Mouse (Mus musculus) adrenal gland, postnatal 25 days (tissue): ENCODE results near the gene Casp2. TPM values are rescaled to one million over a fixed set of nuclear protein-coding genes. Genes with fewer than 3 reads are reported as not detected.

Experiments
- total RNA-seq: library from RNA; stranded (reverse); gene quantifications from 2 replicates; pipeline ENCODE4 v1.2.3, GENCODE M21; 2021

Casp2 gene
- total RNA-seq, 1 experiment from 2014 or later: 36.5 TPM

Other genes starting within 250 kb of the Casp2 start
- gene Sva, start 226.6 kb upstream of the Casp2 start, total RNA-seq: not detected in 2 replicates
- not detected in 2 replicates for gene Tas2r139, start 124.0 kb upstream of the Casp2 start, total RNA-seq
- not detected in 2 replicates for gene Tas2r144, start 49.7 kb upstream of the Casp2 start, total RNA-seq
- gene Gstk1, start 19.1 kb upstream of the Casp2 start, total RNA-seq: 263 and 300 TPM in 2 replicates
- gene Tmem139, start 3.0 kb upstream of the Casp2 start, total RNA-seq: 3.9 TPM in 2 replicates
- gene Clcn1, start 21.7 kb downstream of the Casp2 start, total RNA-seq: 0.21 TPM in 1 of 2 replicates, not detected in the other
- 0.24 TPM in 1 of 2 replicates, not detected in the other for gene Fam131b, start 59.7 kb downstream of the Casp2 start, total RNA-seq
- 105 and 140 TPM in 2 replicates for gene Zyx, start 84.6 kb downstream of the Casp2 start, total RNA-seq
- 0.48 and 0.55 TPM in 2 replicates for gene Epha1, start 108.3 kb downstream of the Casp2 start, total RNA-seq
- gene Tas2r143, start 135.3 kb downstream of the Casp2 start, total RNA-seq: 7.4 and 11.8 TPM in 2 replicates
- gene Tas2r135, start 140.4 kb downstream of the Casp2 start, total RNA-seq: 7.3 and 9.4 TPM in 2 replicates
- gene Tas2r126, start 169.6 kb downstream of the Casp2 start, total RNA-seq: 4.2 and 5.6 TPM in 2 replicates
- not detected in 2 replicates for gene Olfr458, start 200.2 kb downstream of the Casp2 start, total RNA-seq
- not detected in 2 replicates for gene Olfr457, start 211.3 kb downstream of the Casp2 start, total RNA-seq
- gene Olfr456, start 222.2 kb downstream of the Casp2 start, total RNA-seq: not detected in 2 replicates